Mouse (Mus musculus): ENCODE measurements around the gene Tmem117.

Gene Tmem117

DNA sequence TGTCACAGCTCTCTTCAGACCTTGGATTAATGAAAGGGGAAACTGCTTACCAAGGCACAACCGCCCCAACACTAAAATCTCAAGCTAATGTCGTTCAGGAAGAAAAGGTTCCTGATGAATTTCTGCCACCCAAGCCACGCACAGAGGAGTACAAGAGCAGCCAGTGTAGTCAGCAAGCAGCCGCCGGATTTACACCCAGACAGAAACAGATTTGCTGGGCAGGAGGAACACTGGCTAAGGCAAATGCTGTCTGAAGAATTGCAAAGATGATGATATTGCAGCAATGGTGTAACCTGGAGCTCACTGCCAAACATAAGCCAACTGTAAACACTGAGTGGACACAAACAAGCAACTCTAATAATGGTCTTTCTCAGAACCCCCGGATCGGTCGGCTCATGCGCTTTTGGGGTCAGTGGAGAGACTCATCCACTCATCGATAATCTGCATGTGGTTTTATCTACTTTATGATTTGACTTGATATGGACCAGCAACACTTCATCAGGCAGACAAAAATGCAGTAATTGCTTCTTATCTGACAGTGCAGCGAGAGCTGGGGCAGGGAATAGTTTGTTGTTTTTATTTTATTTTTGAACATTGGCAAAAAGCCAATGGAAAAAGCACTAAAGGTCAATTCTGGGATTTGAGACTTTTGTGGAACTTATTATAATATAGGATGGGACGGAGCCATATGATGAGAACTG is 509.8 kb downstream of the Tmem117 start:
- DNase-seq (ENCODE audit: low spot score in 2 of 2): no peak

GRCm38 (mm10) chr15:95144131-95144530 is 515.1 kb downstream of the Tmem117 start:
- DNase-seq (ENCODE audit: low spot score in 2 of 2): no peak

- no peak for DNase-seq (ENCODE audit: low spot score in 2 of 2)
Measured at GRCm38 (mm10) chr15:95145118-95145517, 516.1 kb downstream of the Tmem117 start.

All from natural killer cell, adult 2 months (primary cell).